Mouse (Mus musculus): ENCODE results near the gene Ablim1. TPM values are rescaled to one million over a fixed set of nuclear protein-coding genes. Genes with fewer than 3 reads are reported as not detected.
"Not testable (repeated sequence)": the region's sequence is repeated elsewhere in the genome, so short reads cannot be mapped to it uniquely, and the experiment has no call there.

Gene Ablim1
- total and polyA plus RNA-seq, 2 experiments from 2014 or later, result 47.8 to 76.9 TPM

DNA sequence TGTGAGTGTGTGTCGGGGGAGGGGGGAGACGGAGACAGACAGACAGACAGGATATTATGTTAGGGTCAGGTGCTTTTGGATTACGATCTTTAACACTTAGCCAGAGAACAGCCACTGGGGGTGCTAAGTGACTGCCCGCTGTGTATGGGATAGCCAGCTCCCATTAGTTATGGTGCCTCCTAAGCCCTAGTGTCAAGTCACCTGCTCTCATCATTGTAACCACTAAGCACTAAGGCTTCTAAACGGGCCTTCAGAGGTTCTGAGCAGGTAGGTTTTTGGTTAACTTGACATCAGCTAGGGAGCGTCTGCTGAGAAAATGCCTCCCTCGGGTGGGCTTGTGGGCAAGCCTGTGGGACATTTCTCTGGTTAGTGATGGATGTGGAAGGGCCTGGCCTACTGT, 174.6 kb downstream of the Ablim1 start:
- no peak overlapping the region for H3K27ac ChIP-seq (ENCODE audit: low read depth, low read length)
- no peaks in the 10 kb centered on the region for H3K27me3 ChIP-seq (ENCODE audit: insufficient read depth, low read length)
- H3K4me2 ChIP-seq (ENCODE audit: low read depth), result no peak overlapping the region
- no peaks in the 10 kb centered on the region for H3K36me3 ChIP-seq (ENCODE audit: insufficient read depth)
- ATAC-seq (no peak), DNase-seq (no peak)
- H3K4me3 ChIP-seq (ENCODE audit: low read depth, low read length), result no peak overlapping the region
- WGBS, result 80% methylated on average over 7 of the region's 7 CpGs
- no peak overlapping the region for H3K9ac ChIP-seq
- TF ChIP-seq CTCF (IDR thresholded peaks at IDR 0.05; ENCODE audit: low read depth), result peak; percentile 13; the same call in 1 of the 2 replicates
- no peaks in the 10 kb centered on the region for H3K9me3 ChIP-seq (ENCODE audit: low read length)
- no peaks in the 10 kb centered on the region for H3K4me1 ChIP-seq (ENCODE audit: insufficient read depth)

DNA sequence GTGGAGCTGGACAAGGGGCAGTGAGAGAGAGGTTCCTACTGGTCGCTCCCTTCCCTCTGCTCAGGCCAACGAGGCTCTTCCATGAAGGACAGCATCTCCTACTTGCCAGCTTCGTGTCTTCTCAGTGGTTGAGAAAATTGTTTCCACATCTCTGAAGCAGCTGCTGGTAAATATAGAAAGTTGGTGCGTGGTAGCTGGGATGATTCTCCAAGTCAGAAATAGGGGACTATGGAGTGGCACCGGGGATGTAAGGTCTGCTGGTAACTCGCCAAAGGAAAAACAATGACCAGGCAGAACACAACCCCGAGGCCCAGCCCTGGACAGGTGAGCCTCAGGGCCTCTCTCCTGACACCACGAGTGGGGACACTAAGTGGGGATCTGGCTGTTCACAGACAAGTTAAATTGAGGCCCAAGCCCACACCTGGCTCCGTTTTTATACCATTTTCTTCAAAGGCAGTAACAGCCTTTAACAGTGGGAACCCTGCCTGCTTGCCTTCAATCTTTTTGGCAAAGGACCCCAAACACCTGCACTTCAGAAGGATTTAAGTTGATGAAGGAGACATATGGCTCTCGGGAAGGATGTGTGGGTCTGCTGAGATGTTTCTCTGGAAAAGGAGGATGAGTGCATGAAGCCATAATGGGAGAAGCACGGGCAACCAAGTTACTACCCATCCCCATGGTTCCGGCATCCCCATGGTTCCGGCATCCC, 175.7 kb downstream of the Ablim1 start:
- Histone ChIP-seq H3K9ac (no peak overlapping the region), H3K4me3 (ENCODE audit: low read depth, low read length) (no peak overlapping the region), H3K4me1 (ENCODE audit: insufficient read depth) (0 out of 2 replicates have a peak, but pooled peaks cover 3% of the 10 kb centered on the region), H3K27me3 (ENCODE audit: insufficient read depth, low read length) (no peaks in the 10 kb centered on the region), H3K36me3 (ENCODE audit: insufficient read depth) (no peaks in the 10 kb centered on the region), H3K4me2 (ENCODE audit: low read depth) (no peak overlapping the region), H3K9me3 (ENCODE audit: low read length) (no peaks in the 10 kb centered on the region), H3K27ac (ENCODE audit: low read depth, low read length) (no peak overlapping the region)
- WGBS, result 68% methylated on average over 13 of the region's 13 CpGs
- DNase-seq (no peak), ATAC-seq (no peak)
- no peak for TF ChIP-seq CTCF (IDR thresholded peaks at IDR 0.05; ENCODE audit: low read depth)

DNA sequence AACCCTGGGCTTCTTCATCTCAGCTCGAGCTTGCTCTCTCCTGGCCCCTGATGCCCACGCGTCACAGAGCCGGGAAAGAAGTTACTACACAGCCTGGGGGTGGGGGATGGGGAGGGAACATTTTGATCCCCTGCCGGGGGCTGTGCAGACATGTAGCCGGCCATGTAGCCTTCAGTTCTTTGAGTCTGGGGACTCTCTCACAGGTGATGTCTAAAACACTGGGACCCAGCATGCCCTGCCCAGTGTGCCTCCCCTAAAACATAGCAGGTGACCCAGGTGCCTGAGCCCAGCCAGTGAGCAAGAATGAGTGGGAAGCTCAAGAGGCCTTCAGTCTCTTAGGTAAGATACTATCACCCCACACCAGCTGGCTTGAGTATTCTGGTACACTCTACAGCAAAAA, 176.2 kb downstream of the Ablim1 start:
- Histone ChIP-seq H3K27ac (ENCODE audit: low read depth, low read length) (no peak overlapping the region), H3K4me1 (ENCODE audit: insufficient read depth) (0 out of 2 replicates have a peak, but pooled peaks cover 3% of the 10 kb centered on the region), H3K4me2 (ENCODE audit: low read depth) (no peak overlapping the region), H3K36me3 (ENCODE audit: insufficient read depth) (no peaks in the 10 kb centered on the region), H3K9me3 (ENCODE audit: low read length) (no peaks in the 10 kb centered on the region), H3K4me3 (ENCODE audit: low read depth, low read length) (no peak overlapping the region), H3K9ac (no peak overlapping the region), H3K27me3 (ENCODE audit: insufficient read depth, low read length) (no peaks in the 10 kb centered on the region)
- 62% methylated on average over 6 of the region's 6 CpGs for WGBS
- DNase-seq (no peak), ATAC-seq (no peak)
- no peak for TF ChIP-seq CTCF (IDR thresholded peaks at IDR 0.05; ENCODE audit: low read depth)

DNA sequence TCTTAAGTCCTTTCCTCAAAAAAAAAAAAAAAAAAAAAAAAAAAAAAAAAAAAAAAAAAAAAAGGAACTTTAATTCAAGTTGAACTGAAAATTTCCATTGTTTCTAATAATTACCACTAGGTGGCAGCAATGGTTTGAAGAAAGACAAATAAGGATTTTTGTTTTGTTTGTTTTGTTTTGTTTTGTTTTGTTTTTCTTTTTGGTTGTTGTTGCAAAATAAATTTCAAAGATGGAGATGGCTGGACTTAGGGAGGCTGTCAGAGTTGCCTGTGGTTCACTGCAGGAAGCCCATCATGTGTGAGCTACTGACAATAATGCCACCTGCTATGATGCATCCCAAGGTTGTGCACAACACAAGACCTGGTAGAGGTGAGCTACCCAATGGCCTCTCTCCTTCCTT, 176.7 kb downstream of the Ablim1 start:
- no peak for ATAC-seq

DNA sequence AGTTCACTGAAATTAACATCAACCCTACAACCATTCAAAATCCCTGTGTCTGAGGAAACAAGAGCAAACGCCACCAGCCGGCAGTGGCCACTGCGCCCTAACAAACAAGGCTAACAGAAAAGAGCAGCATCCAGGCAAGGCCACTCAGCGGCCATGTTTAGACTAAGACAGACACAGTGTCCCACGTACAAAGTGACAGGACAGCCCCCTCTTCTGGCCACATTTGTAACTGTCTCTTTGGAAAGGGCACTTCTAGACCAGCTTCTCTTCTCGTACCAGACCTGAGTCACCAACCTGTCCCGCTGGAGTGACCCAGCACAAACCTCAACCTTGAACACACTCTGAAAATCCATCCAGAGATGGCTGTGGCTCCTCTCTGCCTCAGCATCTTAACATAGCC, 178.5 kb downstream of the Ablim1 start:
- ATAC-seq (peak; percentile 50), DNase-seq (peak; percentile 64)
- H3K9ac ChIP-seq, result no peak overlapping the region
- peak; percentile 76 for TF ChIP-seq CTCF (IDR thresholded peaks at IDR 0.05; ENCODE audit: low read depth)
- no peak overlapping the region for H3K4me2 ChIP-seq (ENCODE audit: low read depth)
- H3K27ac ChIP-seq (ENCODE audit: low read depth, low read length), result no peak overlapping the region
- H3K9me3 ChIP-seq (ENCODE audit: low read length), result no peaks in the 10 kb centered on the region
- H3K36me3 ChIP-seq (ENCODE audit: insufficient read depth), result no peaks in the 10 kb centered on the region
- H3K27me3 ChIP-seq (ENCODE audit: insufficient read depth, low read length), result no peaks in the 10 kb centered on the region
- 33% methylated on average over 7 of the region's 7 CpGs for WGBS
- H3K4me1 ChIP-seq (ENCODE audit: insufficient read depth), result 0 out of 2 replicates have a peak, but pooled peaks cover 3% of the 10 kb centered on the region
- no peak overlapping the region for H3K4me3 ChIP-seq (ENCODE audit: low read depth, low read length)

More for the DNA sequence above, 176.7 kb downstream of the Ablim1 start:
- Histone ChIP-seq H3K9ac (no peak overlapping the region), H3K27me3 (ENCODE audit: insufficient read depth, low read length) (no peaks in the 10 kb centered on the region), H3K27ac (ENCODE audit: low read depth, low read length) (no peak overlapping the region), H3K4me1 (ENCODE audit: insufficient read depth) (0 out of 2 replicates have a peak, but pooled peaks cover 3% of the 10 kb centered on the region), H3K4me2 (ENCODE audit: low read depth) (no peak overlapping the region), H3K4me3 (ENCODE audit: low read depth, low read length) (no peak overlapping the region), H3K9me3 (ENCODE audit: low read length) (no peaks in the 10 kb centered on the region), H3K36me3 (ENCODE audit: insufficient read depth) (no peaks in the 10 kb centered on the region)
- peak; percentile 56 for TF ChIP-seq CTCF (IDR thresholded peaks at IDR 0.05; ENCODE audit: low read depth)
- DNase-seq, result peak; percentile 40

DNA sequence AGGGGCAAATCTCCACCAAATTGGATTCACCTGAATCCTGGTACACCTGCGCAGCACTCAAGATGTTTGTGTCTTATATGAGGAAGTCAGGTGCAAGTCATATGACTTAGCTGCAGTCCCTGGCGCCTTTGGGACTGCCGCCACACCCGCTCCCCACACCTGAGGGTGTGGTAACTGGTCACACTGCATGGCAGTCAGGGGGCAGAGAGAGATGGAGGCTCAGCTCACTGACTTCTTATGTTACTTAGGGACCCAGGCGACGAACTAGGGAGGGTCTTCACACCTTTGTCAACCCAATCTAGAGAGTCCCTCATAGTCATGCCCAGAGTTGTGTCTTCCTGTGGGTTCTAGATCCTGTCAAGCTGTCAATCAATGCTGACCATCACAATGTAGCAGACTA, 179.1 kb downstream of the Ablim1 start:
- not testable (repeated sequence) for H3K4me1 ChIP-seq (ENCODE audit: insufficient read depth); DNase-seq; H3K27me3 ChIP-seq (ENCODE audit: insufficient read depth, low read length); ATAC-seq; H3K9ac ChIP-seq; H3K4me3 ChIP-seq (ENCODE audit: low read depth, low read length); H3K27ac ChIP-seq (ENCODE audit: low read depth, low read length); H3K4me2 ChIP-seq (ENCODE audit: low read depth); H3K9me3 ChIP-seq (ENCODE audit: low read length); H3K36me3 ChIP-seq (ENCODE audit: insufficient read depth)
- WGBS, result 93% methylated on average over 6 of the region's 6 CpGs

DNA sequence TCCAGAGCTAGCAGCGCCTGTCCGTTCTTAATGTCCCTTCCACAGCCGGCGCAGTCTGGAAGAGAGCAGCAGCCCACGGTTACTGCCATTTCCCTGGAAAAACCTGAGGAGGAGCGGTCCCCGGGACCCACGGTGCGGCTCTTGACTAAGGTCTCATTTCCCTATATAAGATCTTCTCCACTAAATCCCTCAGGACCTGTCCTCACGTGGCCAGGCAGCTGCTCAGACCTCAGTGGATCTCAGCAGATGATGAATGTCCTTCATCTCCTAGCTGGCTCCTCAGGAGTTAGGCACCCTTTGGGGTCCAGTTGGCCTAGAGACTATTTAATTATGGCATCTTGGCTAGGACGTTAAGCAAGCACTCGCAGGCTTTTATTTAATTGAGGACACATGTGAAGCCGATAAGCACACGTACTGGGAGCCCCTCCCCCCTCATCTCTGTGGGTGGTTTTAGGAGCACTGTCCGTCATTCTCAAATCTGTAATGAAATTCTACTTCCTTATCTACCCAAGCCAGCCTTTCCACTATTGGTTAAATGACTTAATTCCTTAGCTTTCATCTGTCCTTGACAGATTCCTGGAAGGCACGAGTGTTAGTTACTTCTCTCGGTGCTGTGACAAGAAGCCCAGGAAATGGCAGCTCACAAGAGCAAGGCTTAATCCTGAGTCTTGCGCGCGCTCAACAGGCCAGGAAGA, 179.9 kb downstream of the Ablim1 start:
- ATAC-seq, result peak; percentile 59
- Histone ChIP-seq H3K27ac (ENCODE audit: low read depth, low read length) (no peak overlapping the region), H3K4me3 (ENCODE audit: low read depth, low read length) (no peak overlapping the region)

More for the DNA sequence above, 179.9 kb downstream of the Ablim1 start:
- no peak for DNase-seq
- H3K36me3 ChIP-seq (ENCODE audit: insufficient read depth), result 0 out of 2 replicates have a peak, but pooled peaks cover 5% of the 10 kb centered on the region
- no peaks in the 10 kb centered on the region for H3K9me3 ChIP-seq (ENCODE audit: low read length)
- H3K4me1 ChIP-seq (ENCODE audit: insufficient read depth), result 0 out of 2 replicates have a peak, but pooled peaks cover 3% of the 10 kb centered on the region
- H3K9ac ChIP-seq, result no peak overlapping the region
- WGBS, result 46% methylated on average over 20 of the region's 20 CpGs
- H3K27me3 ChIP-seq (ENCODE audit: insufficient read depth, low read length), result no peaks in the 10 kb centered on the region
- no peak for TF ChIP-seq CTCF (IDR thresholded peaks at IDR 0.05; ENCODE audit: low read depth)
- H3K4me2 ChIP-seq (ENCODE audit: low read depth), result peak overlapping the region; percentile 17; the same call in 1 of the 2 replicates

Data from forebrain, postnatal 0 days (tissue).